Mouse (Mus musculus) mature B cell (primary cell): ENCODE data around the gene Vps25.

Experiments used
- in situ Hi-C: fragments of 300-500 bp; cut with MboI; formaldehyde crosslinking; loops from 2 replicates; pipeline ENCODE4 v1.14.3; 2019

Gene Vps25

DNA sequence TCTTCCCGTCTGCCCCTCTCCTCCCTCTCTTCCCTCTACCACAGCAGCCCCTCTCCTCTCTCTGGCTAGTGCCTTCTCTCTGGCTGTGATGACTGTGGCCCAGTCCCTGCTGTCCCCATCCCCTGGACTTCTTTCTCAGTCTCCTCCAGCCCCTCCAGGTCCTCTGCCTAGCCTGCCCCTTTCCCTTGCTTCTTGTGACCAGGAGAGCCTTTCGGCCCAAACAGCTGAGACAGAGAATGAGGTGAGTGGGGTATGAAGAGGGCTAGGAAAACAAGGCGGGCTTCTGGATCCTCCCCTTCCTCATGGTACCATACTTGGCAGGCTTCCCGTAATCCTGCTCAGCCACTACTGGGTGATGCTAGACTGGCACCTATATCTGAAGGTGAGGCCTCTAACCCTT, 21.8 kb downstream of the Vps25 start:
- in situ Hi-C loops: no loop called here

GRCm38 (mm10) chr11:101276319-101277070, 23.0 kb downstream of the Vps25 start:
- in situ Hi-C loops: no loop called here

GRCm38 (mm10) chr11:101277381-101278222, 24.1 kb downstream of the Vps25 start:
- in situ Hi-C loops: no loop called here

- in situ Hi-C loops: no loop called here
Observed at GRCm38 (mm10) chr11:101278223-101279192, 25.0 kb downstream of the Vps25 start, which contains the start of the genes Cntd1 and Coa3. Cntd1 (plus strand) TSS chr11:101279012. Coa3 (minus strand) TSS chr11:101279114.

- in situ Hi-C loops: no loop called here
Observed at GRCm38 (mm10) chr11:101279193-101279569, 25.7 kb downstream of the Vps25 start.

DNA sequence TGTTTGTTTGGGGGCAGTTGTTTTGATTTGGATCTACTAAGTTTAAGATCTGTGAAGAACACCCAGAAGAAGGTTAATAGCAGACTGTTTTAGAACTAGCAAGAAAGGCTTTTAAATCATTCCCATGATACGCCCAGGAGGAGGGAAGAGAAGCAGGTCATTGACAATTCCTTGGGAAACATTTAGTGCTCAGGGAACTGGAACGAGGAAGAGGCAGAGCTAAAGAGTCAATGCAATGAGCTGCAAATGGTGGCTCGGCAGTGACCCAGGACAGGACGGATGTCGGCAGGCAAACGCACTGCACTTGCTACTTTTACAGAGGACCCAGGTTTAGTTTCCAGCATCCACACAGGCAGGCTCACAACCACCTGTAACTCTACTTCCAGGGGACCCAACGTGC, 27.3 kb downstream of the Vps25 start:
- in situ Hi-C loops: no loop called here

- in situ Hi-C loops: no loop called here
Observed at GRCm38 (mm10) chr11:101282896-101283295, 29.4 kb downstream of the Vps25 start.

GRCm38 (mm10) chr11:101283805-101284204, 30.3 kb downstream of the Vps25 start:
- in situ Hi-C loops: no loop called here

DNA sequence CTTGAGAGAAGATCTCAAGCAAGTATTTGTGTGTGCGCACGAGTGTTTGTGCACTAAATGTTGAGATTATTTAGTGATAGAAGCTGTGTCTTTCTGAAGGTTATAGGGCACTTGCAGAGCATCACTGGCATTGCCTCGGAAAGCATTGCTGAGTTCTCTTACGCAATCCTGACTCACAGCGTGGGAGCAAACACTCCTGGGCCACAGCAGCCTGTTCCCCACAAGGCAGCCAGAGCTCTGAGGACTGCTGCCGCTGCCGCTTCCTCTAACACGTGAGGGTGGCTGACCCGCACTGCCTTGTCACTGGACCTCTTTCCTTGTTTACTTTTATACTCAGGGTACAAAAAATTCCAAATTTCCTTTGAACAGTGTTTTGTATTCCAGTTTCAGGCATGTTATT, 33.8 kb downstream of the Vps25 start:
- in situ Hi-C loops: no loop called here

DNA sequence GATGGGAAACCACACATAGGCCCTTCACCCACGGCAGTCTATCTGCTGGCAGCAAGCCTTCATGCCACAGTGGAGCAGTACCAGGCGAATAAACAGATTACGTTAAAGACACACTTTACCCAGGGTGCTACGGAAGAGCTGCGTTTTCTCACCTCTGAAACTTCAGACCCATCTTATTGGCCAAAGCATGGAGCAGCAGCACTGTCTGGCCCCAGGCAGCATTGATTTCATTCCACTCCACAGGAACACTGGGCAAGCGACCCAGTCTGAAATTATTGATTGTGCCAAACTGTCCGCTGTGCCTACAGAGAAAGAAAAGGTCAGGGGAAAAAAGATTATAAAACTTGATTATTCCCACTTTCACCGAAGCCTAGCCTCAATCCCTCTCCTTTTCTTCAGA, 37.7 kb downstream of the Vps25 start:
- in situ Hi-C loops: no loop called here

GRCm38 (mm10) chr11:101295191-101295590, 41.7 kb downstream of the Vps25 start:
- in situ Hi-C loops: no loop called here

DNA sequence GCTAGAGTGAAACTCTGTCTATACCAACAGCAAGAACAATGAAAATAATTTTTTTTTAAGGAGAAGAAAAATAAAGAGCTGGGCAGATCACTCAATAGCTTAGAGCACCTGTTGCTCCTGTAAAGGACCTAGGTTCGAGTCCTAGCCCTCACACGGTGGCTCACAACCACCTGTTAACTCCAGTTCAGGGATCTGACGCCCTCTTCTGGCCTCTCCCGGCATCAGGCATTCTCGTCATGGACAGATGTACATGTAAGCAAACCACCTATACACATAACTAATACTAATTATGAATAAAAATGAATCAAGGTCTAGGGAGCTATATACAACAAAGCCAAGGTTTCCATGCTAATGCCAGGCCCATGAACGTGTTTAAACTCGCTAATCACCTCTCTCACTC, 47.4 kb downstream of the Vps25 start:
- in situ Hi-C loops: no loop called here

DNA sequence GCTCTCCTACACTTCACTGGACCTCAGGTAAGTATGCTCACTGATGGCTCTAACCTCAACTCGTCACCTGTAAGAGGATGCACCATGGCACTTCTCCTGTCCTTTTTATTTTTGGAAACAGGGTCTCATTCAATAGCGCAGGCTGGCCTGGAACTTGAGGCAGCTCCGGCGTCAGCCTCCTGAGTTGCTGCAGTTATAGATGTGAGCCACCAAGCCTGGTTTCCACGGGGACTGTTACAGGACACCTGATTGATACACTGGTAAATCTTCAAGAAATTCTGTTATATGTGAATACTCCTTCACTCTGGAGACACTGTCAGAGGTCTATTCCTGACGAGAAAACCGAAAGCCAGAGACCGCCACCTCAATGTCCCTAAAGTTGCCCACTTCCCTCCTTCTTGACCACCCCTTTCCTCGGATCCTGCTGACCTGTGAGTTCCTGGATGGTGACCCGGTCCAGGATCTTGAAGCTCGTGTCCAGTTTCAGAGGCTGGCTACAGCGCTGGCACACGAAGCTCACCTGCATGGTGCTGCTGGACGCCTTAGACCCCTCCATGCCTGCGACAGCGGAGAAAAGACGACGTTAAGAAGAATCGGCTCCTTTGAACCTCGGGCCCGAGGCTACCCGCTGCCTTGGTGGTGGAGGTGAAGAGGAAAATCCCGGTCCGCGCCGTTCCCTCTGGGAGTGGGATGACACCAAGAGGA, 47.9 kb downstream of the Vps25 start:
- in situ Hi-C loops: no loop called here

DNA sequence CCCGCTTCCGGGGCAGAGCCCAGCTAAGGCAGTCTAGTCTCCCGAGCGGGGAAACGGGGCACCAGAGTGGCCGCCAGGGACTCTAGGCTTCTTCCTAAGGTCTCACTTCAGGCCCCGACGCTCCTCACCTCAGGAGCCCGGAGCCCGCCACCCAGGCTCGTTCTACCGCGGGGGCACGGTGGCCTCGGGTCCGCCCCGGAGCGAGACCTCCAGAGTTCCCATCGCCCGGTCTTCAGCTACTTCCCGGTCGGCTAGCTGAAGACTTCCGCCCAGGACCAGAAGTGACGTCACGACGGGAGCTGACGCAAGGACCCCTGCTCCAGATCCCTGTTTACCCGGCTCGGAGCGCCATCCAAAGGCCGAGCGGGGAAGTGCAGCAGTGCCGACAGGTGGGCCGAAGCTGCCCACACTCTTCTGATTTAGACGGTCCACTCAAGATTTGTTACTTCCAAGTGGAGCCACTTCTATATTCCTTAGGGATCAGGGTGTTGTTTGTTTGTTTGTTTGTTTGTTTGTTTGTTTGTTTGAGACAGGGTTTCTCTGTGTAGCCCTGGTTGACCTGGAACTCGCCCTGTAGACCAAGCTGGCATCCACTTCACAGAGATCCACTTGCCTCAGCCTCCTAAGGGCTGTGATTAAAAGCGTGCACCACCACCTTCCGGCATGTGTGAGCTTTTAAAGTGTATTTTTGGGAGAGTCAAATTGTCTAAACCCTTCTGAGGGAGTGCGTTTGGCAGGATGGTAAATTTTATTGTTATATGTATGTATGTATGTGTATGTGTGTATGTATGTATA, 48.7 kb downstream of the Vps25 start, which contains the start of gene Becn1:
Becn1 (minus strand) TSS at position 283 of the 795 bp plus-strand sequence.
- in situ Hi-C loops: no loop called here

GRCm38 (mm10) chr11:101307744-101308143, 54.2 kb downstream of the Vps25 start:
- in situ Hi-C loops: no loop called here
